Comparison of ENCODE assay signal across 26 mouse cellular contexts in the genomic region with DNA sequence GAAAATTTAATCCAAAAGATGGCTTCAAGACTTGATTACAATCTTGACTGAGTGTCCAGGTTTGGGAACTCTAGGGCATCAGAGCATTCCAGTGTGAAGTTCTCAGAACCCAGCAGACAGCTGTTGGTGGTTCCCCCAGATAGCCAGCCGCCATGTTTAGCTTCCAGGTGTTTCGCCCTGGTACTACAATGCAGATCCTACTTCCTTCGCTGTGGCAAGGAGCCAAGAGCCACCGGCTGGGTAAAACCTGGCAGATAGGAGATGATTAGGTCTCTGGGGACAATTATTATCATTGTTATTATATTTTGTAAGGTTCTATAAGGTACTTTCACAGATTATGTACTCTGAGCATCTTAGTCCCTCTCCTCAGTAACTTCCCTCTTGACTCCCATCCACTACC.
DNase-seq lines count a peak whose midpoint lies in the region; ATAC-seq and TF ChIP-seq lines count a peak whose summit lies in the region.
"Had no signal": no experiment of that assay in that cellular context is flagged by ENCODE, and none has a peak within 500 bp of the region (broad histone marks: within the 10 kb centered on the region; RNA-seq: fewer than 3 reads in every experiment).

No protein-coding gene starts in this region.

- peak overlapping the region; percentile 37 for H3K4me2 ChIP-seq in heart, embryonic 11.5 days
- H3K4me2 ChIP-seq in limb, embryonic 12.5 days: no peak overlapping the region
- H3K4me2 ChIP-seq in liver, embryonic 14.5 days (ENCODE audit: low read depth): peak overlapping the region; percentile 86
- H3K4me2 ChIP-seq: hindbrain, embryonic 15.5 days; neural tube, embryonic 12.5 days had no signal

- TF ChIP-seq EP300 in heart, adult 2 months (IDR thresholded peaks at IDR 0.05; ENCODE audit: insufficient read depth, low read depth, low read length): no peak
- TF ChIP-seq EP300 in liver, embryonic 14.5 days (IDR thresholded peaks at IDR 0.05; ENCODE audit: low read depth): no peak

- no peak for DNase-seq in heart, adult 2 months
- DNase-seq in liver, embryonic 14.5 days (ENCODE audit: low read depth in 3 of 3, low spot score in 3 of 3): no peak
- no peak for DNase-seq in midbrain, embryonic 10.5 days (ENCODE audit: low spot score)
- DNase-seq in layer of hippocampus, adult 2 months (ENCODE audit: low spot score in 2 of 2): no peak
- DNase-seq: adrenal gland, adult 8-10 months; B cell, adult 2 months; cerebellum, adult 9-10 months; cerebellum, postnatal 36 days; heart, postnatal 14 days; kidney, adult 2 months; kidney, postnatal 4 days; left cerebral cortex, postnatal 4 days; lung, adult 2 months; lung, postnatal 10 days; spleen, adult 18-20 months; thymus, postnatal 14 days had no signal

- H3K4me3 ChIP-seq in heart, embryonic 11.5 days (ENCODE audit: low read depth, low read length): no peak overlapping the region
- no peak overlapping the region for H3K4me3 ChIP-seq in heart, adult 2 months
- H3K4me3 ChIP-seq in bone marrow, adult 2 months (replicated peaks; ENCODE audit: control insufficient read depth, low read depth, low read length): no peak overlapping the region
- no peak overlapping the region for H3K4me3 ChIP-seq in limb, embryonic 12.5 days (replicated peaks)
- peak overlapping the region; percentile 60 to 65; a peak in 3 of 4 replicates for H3K4me3 ChIP-seq in liver, embryonic 14.5 days (ENCODE audit: insufficient read depth in 1 of 2, low read depth in 2 of 2, low read length in 2 of 2)
- H3K4me3 ChIP-seq in midbrain, embryonic 10.5 days: no peak overlapping the region
- no peak overlapping the region for H3K4me3 ChIP-seq in layer of hippocampus, adult 2 months
- H3K4me3 ChIP-seq: hindbrain, embryonic 10.5 days; hindbrain, embryonic 15.5 days; myocyte; neural tube, embryonic 12.5 days had no signal

- H3K79me2 ChIP-seq in heart, adult 2 months (replicated peaks; ENCODE audit: control insufficient read depth, insufficient read depth, low read length): no peaks in the 10 kb centered on the region

- no peaks in the 10 kb centered on the region for H3K36me3 ChIP-seq in heart, embryonic 11.5 days (ENCODE audit: control insufficient read depth, insufficient read depth, low read length)
- no peaks in the 10 kb centered on the region for H3K36me3 ChIP-seq in heart, adult 2 months (ENCODE audit: control insufficient read depth, insufficient read depth, low read length)
- no peaks in the 10 kb centered on the region for H3K36me3 ChIP-seq in limb, embryonic 12.5 days
- H3K36me3 ChIP-seq in liver, embryonic 14.5 days (replicated peaks; ENCODE audit: control insufficient read depth, insufficient read depth, low read depth): peaks cover 3% of the 10 kb centered on the region; the same call in 1 of the 2 replicates
- no peaks in the 10 kb centered on the region for H3K36me3 ChIP-seq in midbrain, embryonic 10.5 days
- H3K36me3 ChIP-seq: hindbrain, embryonic 10.5 days; hindbrain, embryonic 15.5 days; neural tube, embryonic 12.5 days had no signal

- no peak for ATAC-seq in heart, embryonic 11.5 days (replicated peaks; ENCODE audit: insufficient number of reproducible peaks, low FRiP score, low TSS enrichment)
- no peak for ATAC-seq in limb, embryonic 12.5 days (ENCODE audit: insufficient number of reproducible peaks, insufficient read depth, low FRiP score, low TSS enrichment, low read depth)
- no peak for ATAC-seq in liver, embryonic 14.5 days (ENCODE audit: insufficient read depth)
- no peak for ATAC-seq in CD4-positive, CD25-positive, alpha-beta regulatory T cell, adult 4 months
- ATAC-seq: inflammation-experienced regulatory T-cells, adult 6 months had no signal

- peaks cover 5% of the 10 kb centered on the region; the same call in 1 of the 2 replicates for H3K4me1 ChIP-seq in heart, embryonic 11.5 days (ENCODE audit: control insufficient read depth, insufficient read depth, low read length)
- H3K4me1 ChIP-seq in heart, adult 2 months (ENCODE audit: control insufficient read depth, insufficient read depth, low read length): no peaks in the 10 kb centered on the region
- peaks cover 3% of the 10 kb centered on the region for H3K4me1 ChIP-seq in bone marrow, adult 2 months (ENCODE audit: control insufficient read depth, insufficient read depth, low read length)
- H3K4me1 ChIP-seq in limb, embryonic 12.5 days (replicated peaks): peaks cover 20% of the 10 kb centered on the region
- H3K4me1 ChIP-seq in liver, embryonic 14.5 days (replicated peaks; ENCODE audit: control insufficient read depth in 2 of 2, insufficient read depth in 2 of 2, low read length in 1 of 2): peaks cover 62 to 70% of the 10 kb centered on the region in 2 experiments
- H3K4me1 ChIP-seq in midbrain, embryonic 10.5 days: peaks cover 18% of the 10 kb centered on the region

- no peaks in the 10 kb centered on the region for H3K27me3 ChIP-seq in heart, embryonic 11.5 days (ENCODE audit: control insufficient read depth, insufficient read depth, low read length)
- H3K27me3 ChIP-seq in heart, adult 2 months (ENCODE audit: control insufficient read depth, insufficient read depth, low read length): no peaks in the 10 kb centered on the region
- H3K27me3 ChIP-seq in limb, embryonic 12.5 days: no peaks in the 10 kb centered on the region
- no peaks in the 10 kb centered on the region for H3K27me3 ChIP-seq in liver, embryonic 14.5 days (ENCODE audit: control insufficient read depth, insufficient read depth, low read length)
- H3K27me3 ChIP-seq in midbrain, embryonic 10.5 days (ENCODE audit: low read depth, poor library complexity, severe bottlenecking): no peaks in the 10 kb centered on the region
- H3K27me3 ChIP-seq: hindbrain, embryonic 15.5 days; neural tube, embryonic 12.5 days had no signal

- H3K9ac ChIP-seq in heart, embryonic 11.5 days (ENCODE audit: low read depth, low read length): no peak overlapping the region
- H3K9ac ChIP-seq in heart, adult 2 months (ENCODE audit: low read depth, low read length): no peak overlapping the region
- H3K9ac ChIP-seq in limb, embryonic 12.5 days (replicated peaks): no peak overlapping the region
- H3K9ac ChIP-seq in liver, embryonic 14.5 days (replicated peaks): peak overlapping the region; percentile 75
- H3K9ac ChIP-seq: hindbrain, embryonic 15.5 days; neural tube, embryonic 12.5 days had no signal

- intact Hi-C loops in heart, adult 2 months (cut with DNase I): no loop called here

- WGBS in heart, embryonic 11.5 days (ENCODE audit: insufficient replicate concordance): 91% methylated on average over 4 of the region's 4 CpGs
- 79% methylated on average over 4 of the region's 4 CpGs for WGBS in heart, adult 2 months
- 82% methylated on average over 4 of the region's 4 CpGs for WGBS in bone marrow, adult 2 months
- WGBS in limb, embryonic 12.5 days: over 99% methylated on average over 4 of the region's 4 CpGs
- WGBS in liver, embryonic 14.5 days (ENCODE audit: insufficient replicate concordance): 79% methylated on average over 4 of the region's 4 CpGs
- 93% methylated on average over 4 of the region's 4 CpGs for WGBS in midbrain, embryonic 10.5 days

- no peak for TF ChIP-seq POLR2A in heart, adult 2 months (IDR thresholded peaks at IDR 0.05; ENCODE audit: insufficient read depth, low read depth, low read length)
- no peak for TF ChIP-seq POLR2A in bone marrow, adult 2 months (IDR thresholded peaks at IDR 0.05; ENCODE audit: borderline replicate concordance, control insufficient read depth, low read depth, low read length)

- H3K9me3 ChIP-seq in heart, embryonic 11.5 days (replicated peaks; ENCODE audit: control insufficient read depth, low read length): no peaks in the 10 kb centered on the region
- no peaks in the 10 kb centered on the region for H3K9me3 ChIP-seq in limb, embryonic 12.5 days
- no peaks in the 10 kb centered on the region for H3K9me3 ChIP-seq in liver, embryonic 14.5 days (ENCODE audit: control insufficient read depth, low read length)
- H3K9me3 ChIP-seq in midbrain, embryonic 10.5 days (replicated peaks): no peaks in the 10 kb centered on the region
- H3K9me3 ChIP-seq: hindbrain, embryonic 10.5 days; hindbrain, embryonic 15.5 days; neural tube, embryonic 12.5 days had no signal

- no peak for TF ChIP-seq CTCF in heart, adult 2 months (IDR thresholded peaks at IDR 0.05)
- no peak for TF ChIP-seq CTCF in bone marrow, adult 2 months (IDR thresholded peaks at IDR 0.05; ENCODE audit: control insufficient read depth, insufficient read depth, low read length)
- no peak for TF ChIP-seq CTCF in liver, embryonic 14.5 days (IDR thresholded peaks at IDR 0.05; ENCODE audit: low read depth)
- no peak for TF ChIP-seq CTCF in layer of hippocampus, adult 2 months (conservative IDR thresholded peaks at IDR 0.05)

- H3K27ac ChIP-seq in heart, embryonic 11.5 days (ENCODE audit: low read depth, low read length): peak overlapping the region; percentile 75; the same call in 1 of the 2 replicates
- no peak overlapping the region for H3K27ac ChIP-seq in heart, adult 2 months
- peak overlapping the region; percentile 89; the same call in 1 of the 2 replicates for H3K27ac ChIP-seq in bone marrow, adult 2 months (ENCODE audit: control insufficient read depth, insufficient read depth, low read depth, low read length, poor library complexity)
- peak overlapping the region; percentile 89 for H3K27ac ChIP-seq in limb, embryonic 12.5 days
- peak overlapping the region; percentile 98 for H3K27ac ChIP-seq in liver, embryonic 14.5 days
- no peak overlapping the region for H3K27ac ChIP-seq in midbrain, embryonic 10.5 days (replicated peaks)
- no peak overlapping the region for H3K27ac ChIP-seq in layer of hippocampus, adult 2 months
- H3K27ac ChIP-seq: hindbrain, embryonic 15.5 days; kidney, postnatal 0 days; neural tube, embryonic 12.5 days had no signal

Comparison
In these comparisons a context has a peak if more than half of its experiments do, and no peak if none do; other contexts are left out.
1. H3K27ac ChIP-seq: peak in heart, embryonic 11.5 days (single experiment), bone marrow, adult 2 months (single experiment), limb, embryonic 12.5 days (single experiment) and liver, embryonic 14.5 days (single experiment); none in heart, adult 2 months (single experiment), midbrain, embryonic 10.5 days (single experiment) and layer of hippocampus, adult 2 months (single experiment).
2. H3K4me3 ChIP-seq: peak in liver, embryonic 14.5 days (2 of 2); none in heart, embryonic 11.5 days (single experiment), heart, adult 2 months (single experiment), bone marrow, adult 2 months (single experiment), limb, embryonic 12.5 days (single experiment), midbrain, embryonic 10.5 days (single experiment) and layer of hippocampus, adult 2 months (single experiment).